Mouse (Mus musculus): ENCODE results near the gene Ugcg. TPM values are rescaled to one million over a fixed set of nuclear protein-coding genes. Genes with fewer than 3 reads are reported as not detected.
A peak's percentile ranks its signal among the peaks of the same experiment; 100 is the strongest.

Ugcg gene
- polyA plus RNA-seq, 1 experiment from 2014 or later: 6.2 TPM

GRCm38 (mm10) chr4:59190650-59191424, 1.8 kb downstream of the Ugcg start:
- Histone ChIP-seq H3K4me2 (peak overlapping the region; percentile 78), H3K4me1 (replicated peaks) (peaks cover 16% of the 10 kb centered on the region), H3K27ac (no peak overlapping the region), H3K9ac (no peak overlapping the region), H3K9me3 (replicated peaks) (no peaks in the 10 kb centered on the region), H3K36me3 (no peaks in the 10 kb centered on the region), H3K27me3 (no peaks in the 10 kb centered on the region), H3K4me3 (peak overlapping the region; percentile 98)
- WGBS: 42% methylated on average over 7 of the region's 7 CpGs
- no peak for ATAC-seq (replicated peaks; ENCODE audit: insufficient number of reproducible peaks, insufficient read depth, low FRiP score, low read depth)

- 85% methylated on average over 13 of the region's 13 CpGs for WGBS
- Histone ChIP-seq H3K9ac (no peak overlapping the region), H3K4me1 (replicated peaks) (peaks cover 43% of the 10 kb centered on the region), H3K36me3 (no peaks in the 10 kb centered on the region), H3K27me3 (no peaks in the 10 kb centered on the region), H3K27ac (no peak overlapping the region), H3K4me2 (no peak overlapping the region), H3K4me3 (no peak overlapping the region), H3K9me3 (replicated peaks) (no peaks in the 10 kb centered on the region)
- ATAC-seq (replicated peaks; ENCODE audit: insufficient number of reproducible peaks, insufficient read depth, low FRiP score, low read depth): no peak
Measured at GRCm38 (mm10) chr4:59194731-59195496, 5.9 kb downstream of the Ugcg start.

GRCm38 (mm10) chr4:59196346-59197077, 7.5 kb downstream of the Ugcg start:
- Histone ChIP-seq H3K9ac (no peak overlapping the region), H3K36me3 (no peaks in the 10 kb centered on the region), H3K4me2 (no peak overlapping the region), H3K4me3 (no peak overlapping the region), H3K9me3 (replicated peaks) (no peaks in the 10 kb centered on the region), H3K27me3 (no peaks in the 10 kb centered on the region), H3K27ac (no peak overlapping the region; the same call in 1 of the 2 replicates), H3K4me1 (replicated peaks) (peaks cover 41% of the 10 kb centered on the region)
- WGBS: 23% methylated on average over 12 of the region's 12 CpGs
- no peak for ATAC-seq (replicated peaks; ENCODE audit: insufficient number of reproducible peaks, insufficient read depth, low FRiP score, low read depth)

GRCm38 (mm10) chr4:59197078-59197424, 8.0 kb downstream of the Ugcg start:
- no peaks in the 10 kb centered on the region for H3K36me3 ChIP-seq
- no peaks in the 10 kb centered on the region for H3K27me3 ChIP-seq
- peaks cover 43% of the 10 kb centered on the region for H3K4me1 ChIP-seq (replicated peaks)
- 44% methylated on average over 6 of the region's 6 CpGs for WGBS
- H3K27ac ChIP-seq: peak overlapping the region; percentile 18; the same call in 1 of the 2 replicates
- no peak for ATAC-seq (replicated peaks; ENCODE audit: insufficient number of reproducible peaks, insufficient read depth, low FRiP score, low read depth)
- H3K9me3 ChIP-seq (replicated peaks): no peaks in the 10 kb centered on the region
- H3K4me2 ChIP-seq: no peak overlapping the region
- no peak overlapping the region for H3K4me3 ChIP-seq
- H3K9ac ChIP-seq: no peak overlapping the region

GRCm38 (mm10) chr4:59197462-59197861, 8.4 kb downstream of the Ugcg start:
- Histone ChIP-seq H3K4me3 (no peak overlapping the region), H3K9ac (no peak overlapping the region), H3K27ac (no peak overlapping the region), H3K27me3 (no peaks in the 10 kb centered on the region), H3K4me1 (replicated peaks) (peaks cover 45% of the 10 kb centered on the region), H3K36me3 (no peaks in the 10 kb centered on the region), H3K4me2 (no peak overlapping the region), H3K9me3 (replicated peaks) (no peaks in the 10 kb centered on the region)
- 82% methylated on average over 3 of the region's 3 CpGs for WGBS
- no peak for ATAC-seq (replicated peaks; ENCODE audit: insufficient number of reproducible peaks, insufficient read depth, low FRiP score, low read depth)

- no peaks in the 10 kb centered on the region for H3K9me3 ChIP-seq (replicated peaks)
- ATAC-seq (replicated peaks; ENCODE audit: insufficient number of reproducible peaks, insufficient read depth, low FRiP score, low read depth): peak; percentile 87
- H3K27me3 ChIP-seq: no peaks in the 10 kb centered on the region
- WGBS: 19% methylated on average over 8 of the region's 8 CpGs
- H3K27ac ChIP-seq: peak overlapping the region; percentile 59
- H3K4me2 ChIP-seq: peak overlapping the region; percentile 46
- peaks cover 47% of the 10 kb centered on the region for H3K4me1 ChIP-seq (replicated peaks)
- H3K36me3 ChIP-seq: no peaks in the 10 kb centered on the region
- no peak overlapping the region for H3K4me3 ChIP-seq
- H3K9ac ChIP-seq: no peak overlapping the region
Measured at GRCm38 (mm10) chr4:59199341-59199740, 10.3 kb downstream of the Ugcg start.

- Histone ChIP-seq H3K4me3 (no peak overlapping the region), H3K4me1 (replicated peaks) (peaks cover 45% of the 10 kb centered on the region), H3K27ac (peak overlapping the region; percentile 59), H3K9me3 (replicated peaks) (no peaks in the 10 kb centered on the region), H3K36me3 (no peaks in the 10 kb centered on the region), H3K4me2 (peak overlapping the region; percentile 46), H3K9ac (no peak overlapping the region), H3K27me3 (no peaks in the 10 kb centered on the region)
- no peak for ATAC-seq (replicated peaks; ENCODE audit: insufficient number of reproducible peaks, insufficient read depth, low FRiP score, low read depth)
- WGBS: 53% methylated on average over 8 of the region's 8 CpGs
Measured at GRCm38 (mm10) chr4:59199805-59200204, 10.7 kb downstream of the Ugcg start.

GRCm38 (mm10) chr4:59200636-59201035, 11.6 kb downstream of the Ugcg start:
- no peak overlapping the region for H3K27ac ChIP-seq
- no peak overlapping the region for H3K4me3 ChIP-seq
- no peak for ATAC-seq (replicated peaks; ENCODE audit: insufficient number of reproducible peaks, insufficient read depth, low FRiP score, low read depth)
- no peak overlapping the region for H3K4me2 ChIP-seq
- H3K9me3 ChIP-seq (replicated peaks): no peaks in the 10 kb centered on the region
- no peaks in the 10 kb centered on the region for H3K36me3 ChIP-seq
- WGBS: 68% methylated on average over 3 of the region's 3 CpGs
- peaks cover 48% of the 10 kb centered on the region for H3K4me1 ChIP-seq (replicated peaks)
- H3K27me3 ChIP-seq: no peaks in the 10 kb centered on the region
- H3K9ac ChIP-seq: no peak overlapping the region

GRCm38 (mm10) chr4:59204616-59205015, 15.6 kb downstream of the Ugcg start:
- 0 out of 2 replicates have a peak, but pooled peaks cover 6% of the 10 kb centered on the region for H3K36me3 ChIP-seq
- WGBS: 69% methylated on average over 4 of the region's 4 CpGs
- H3K9me3 ChIP-seq (replicated peaks): no peaks in the 10 kb centered on the region

GRCm38 (mm10) chr4:59205758-59206340, 16.8 kb downstream of the Ugcg start:
- Histone ChIP-seq H3K4me2 (no peak overlapping the region), H3K27me3 (no peaks in the 10 kb centered on the region), H3K4me3 (no peak overlapping the region), H3K4me1 (replicated peaks) (peaks cover 39% of the 10 kb centered on the region), H3K27ac (no peak overlapping the region), H3K36me3 (0 out of 2 replicates have a peak, but pooled peaks cover 6% of the 10 kb centered on the region), H3K9ac (no peak overlapping the region), H3K9me3 (replicated peaks) (no peaks in the 10 kb centered on the region)
- no peak for ATAC-seq (replicated peaks; ENCODE audit: insufficient number of reproducible peaks, insufficient read depth, low FRiP score, low read depth)
- whole genome bisulfite sequencing: 39% methylated on average over 2 of the region's 2 CpGs

More at GRCm38 (mm10) chr4:59204616-59205015, 15.6 kb downstream of the Ugcg start:
- Histone ChIP-seq H3K27ac (no peak overlapping the region), H3K4me1 (replicated peaks) (peaks cover 41% of the 10 kb centered on the region), H3K9ac (no peak overlapping the region), H3K27me3 (no peaks in the 10 kb centered on the region), H3K4me2 (no peak overlapping the region), H3K4me3 (no peak overlapping the region)
- ATAC-seq (replicated peaks; ENCODE audit: insufficient number of reproducible peaks, insufficient read depth, low FRiP score, low read depth): no peak

GRCm38 (mm10) chr4:59206600-59206999, 17.5 kb downstream of the Ugcg start:
- peaks cover 41% of the 10 kb centered on the region for H3K4me1 ChIP-seq (replicated peaks)
- H3K9me3 ChIP-seq (replicated peaks): no peaks in the 10 kb centered on the region
- H3K36me3 ChIP-seq: 0 out of 2 replicates have a peak, but pooled peaks cover 6% of the 10 kb centered on the region
- H3K4me2 ChIP-seq: no peak overlapping the region
- 72% methylated on average over 4 of the region's 4 CpGs for WGBS
- no peak overlapping the region for H3K27ac ChIP-seq
- no peak for ATAC-seq (replicated peaks; ENCODE audit: insufficient number of reproducible peaks, insufficient read depth, low FRiP score, low read depth)
- no peaks in the 10 kb centered on the region for H3K27me3 ChIP-seq
- no peak overlapping the region for H3K4me3 ChIP-seq
- no peak overlapping the region for H3K9ac ChIP-seq
